Mouse (Mus musculus) retina, embryonic 14.5 days (tissue): ENCODE measurements at regions not wholly inside any gene's neighbourhood (a gene's known extent, or its start where the extent isn't known, plus 50 kb on each side); places are given as distances from the start of the nearest gene placed in this dataset.
A peak's percentile ranks its signal among the peaks of the same experiment; 100 is the strongest.

Experiments
- DNase-seq: peaks from one replicate; pipeline ENCODE4 v3.0.0-alpha.2; 2015; ENCODE audit warnings: low spot score

DNA sequence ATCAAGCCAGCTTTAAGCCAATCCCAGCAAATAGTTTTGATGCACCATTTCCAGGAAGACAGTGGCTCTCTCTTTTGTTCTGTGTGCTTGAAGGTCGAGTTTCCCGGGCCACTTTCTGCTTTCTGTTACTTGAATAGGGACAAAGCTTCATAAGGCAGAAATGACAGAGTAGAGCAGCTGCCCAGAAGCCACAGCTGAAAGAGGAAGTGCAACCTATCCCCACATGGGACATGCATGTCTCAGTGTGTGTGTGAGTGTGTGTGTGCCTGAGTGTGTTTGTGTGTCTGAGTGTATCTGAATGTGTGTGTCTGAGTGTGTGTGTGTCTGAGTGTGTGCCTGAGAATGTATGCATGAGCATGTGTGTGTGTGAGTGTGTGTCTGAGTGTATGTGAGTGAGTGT, 120.2 kb upstream of the Rreb1 start:
- no peak for DNase-seq

- no peak for DNase-seq
Observed at GRCm38 (mm10) chr13:37658519-37658918, 119.7 kb upstream of the Rreb1 start.

GRCm38 (mm10) chr13:37660083-37660482, 118.1 kb upstream of the Rreb1 start:
- DNase-seq: no peak

GRCm38 (mm10) chr13:37660668-37661067, 117.5 kb upstream of the Rreb1 start:
- DNase-seq: no peak

DNA sequence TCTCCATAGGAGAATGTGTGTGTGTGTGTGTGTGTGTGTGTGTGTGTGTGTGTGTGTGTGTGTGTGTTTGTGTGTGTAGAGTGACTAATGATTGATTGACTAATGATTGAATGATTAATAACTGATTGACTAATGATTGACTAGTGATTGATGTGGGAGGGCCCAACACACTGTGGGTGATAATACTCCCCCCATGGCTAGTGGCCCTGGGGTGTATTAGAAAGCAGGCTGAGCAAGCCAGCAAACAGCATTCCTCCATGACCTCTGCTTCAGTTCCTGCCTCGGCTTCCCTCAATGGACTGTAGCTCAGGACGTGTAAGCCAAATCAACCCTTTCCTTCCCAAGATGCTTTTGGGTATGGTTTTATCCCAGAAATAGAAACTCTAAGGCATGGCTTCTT, 114.1 kb upstream of the Rreb1 start:
- DNase-seq: no peak

- no peak for DNase-seq
Observed at GRCm38 (mm10) chr13:37666207-37667003, 111.8 kb upstream of the Rreb1 start.

GRCm38 (mm10) chr13:37667386-37667785, 110.8 kb upstream of the Rreb1 start:
- no peak for DNase-seq

DNA sequence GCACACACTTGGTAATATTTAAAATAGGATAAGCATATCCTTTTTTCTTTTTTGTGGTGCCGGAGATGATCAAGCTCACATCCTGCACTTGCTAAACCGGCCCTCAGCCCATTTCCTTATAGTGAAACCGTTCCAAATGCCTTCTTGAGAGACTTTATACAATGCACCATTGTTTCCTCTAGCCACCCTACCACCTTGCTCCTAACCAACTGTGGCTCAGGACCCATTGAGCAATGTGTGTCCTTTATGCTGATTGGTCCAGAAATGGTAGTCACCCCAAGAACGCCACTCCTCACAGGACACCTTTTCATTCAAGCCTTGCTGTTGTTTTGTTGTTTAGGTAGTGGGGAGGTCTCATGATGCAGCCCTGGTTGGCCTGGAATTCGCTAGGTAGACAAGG, 110.3 kb upstream of the Rreb1 start:
- no peak for DNase-seq

DNA sequence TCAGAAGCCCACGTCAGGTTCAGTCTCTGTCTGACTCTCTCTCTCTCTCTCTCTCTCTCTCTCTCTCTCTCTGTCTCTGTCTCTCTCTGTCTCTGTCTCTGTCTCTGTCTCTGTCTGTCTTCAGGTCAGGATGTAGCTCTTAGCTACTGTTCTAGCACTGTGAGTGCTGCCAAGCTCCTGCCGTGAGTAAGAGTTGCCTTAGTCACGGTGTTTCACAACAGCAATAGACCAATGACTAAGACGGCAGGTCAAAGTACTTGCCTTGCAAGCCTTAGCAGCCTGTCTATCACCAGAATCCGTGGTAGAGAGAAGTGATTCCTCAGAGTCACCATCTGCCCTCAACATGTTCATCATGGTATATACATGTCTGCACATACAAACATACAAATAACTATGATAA, 107.1 kb upstream of the Rreb1 start:
- no peak for DNase-seq

DNA sequence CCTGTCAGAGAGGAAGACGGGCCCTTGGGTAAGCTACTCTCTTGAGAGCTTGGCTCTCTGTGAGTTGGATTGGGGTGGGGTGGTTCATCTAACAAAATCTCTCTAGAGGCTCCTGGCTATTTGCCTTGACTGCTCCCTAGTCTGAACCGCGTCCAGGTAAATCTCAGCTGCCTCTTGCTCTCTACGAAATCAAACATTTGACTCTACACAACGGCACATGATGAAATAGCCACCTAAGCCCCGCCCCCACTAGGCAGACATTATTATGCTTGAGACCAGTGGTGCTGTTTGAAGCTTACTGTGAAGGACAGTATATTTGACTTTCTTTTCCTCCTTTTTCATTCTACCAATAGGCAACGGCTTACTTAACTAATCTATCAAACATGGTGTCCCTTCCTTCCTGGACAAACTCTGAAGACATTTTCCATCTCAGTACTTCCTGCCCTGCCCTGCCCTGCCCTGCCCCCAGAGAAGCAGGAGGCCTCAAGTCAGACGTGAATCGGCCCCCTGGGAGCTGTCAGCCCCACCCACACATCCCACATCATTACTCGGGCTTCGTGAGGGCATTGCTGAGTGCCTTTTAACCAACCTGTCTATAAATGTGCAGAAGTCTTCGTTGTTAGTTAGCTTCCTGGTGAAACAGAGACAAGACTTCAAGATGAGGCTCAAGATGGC, 103.4 kb upstream of the Rreb1 start:
- no peak for DNase-seq

- no peak for DNase-seq
Observed at GRCm38 (mm10) chr13:37675718-37676117, 102.5 kb upstream of the Rreb1 start.

GRCm38 (mm10) chr13:37676912-37677311, 101.3 kb upstream of the Rreb1 start:
- no peak for DNase-seq

- DNase-seq: no peak
Observed at GRCm38 (mm10) chr13:37678251-37678650, 99.9 kb upstream of the Rreb1 start.

GRCm38 (mm10) chr13:37678772-37679171, 99.4 kb upstream of the Rreb1 start:
- DNase-seq: no peak

GRCm38 (mm10) chr13:37680837-37681619, 97.2 kb upstream of the Rreb1 start:
- DNase-seq: peak; percentile 46

GRCm38 (mm10) chr13:37683045-37683679, 95.0 kb upstream of the Rreb1 start:
- no peak for DNase-seq

DNA sequence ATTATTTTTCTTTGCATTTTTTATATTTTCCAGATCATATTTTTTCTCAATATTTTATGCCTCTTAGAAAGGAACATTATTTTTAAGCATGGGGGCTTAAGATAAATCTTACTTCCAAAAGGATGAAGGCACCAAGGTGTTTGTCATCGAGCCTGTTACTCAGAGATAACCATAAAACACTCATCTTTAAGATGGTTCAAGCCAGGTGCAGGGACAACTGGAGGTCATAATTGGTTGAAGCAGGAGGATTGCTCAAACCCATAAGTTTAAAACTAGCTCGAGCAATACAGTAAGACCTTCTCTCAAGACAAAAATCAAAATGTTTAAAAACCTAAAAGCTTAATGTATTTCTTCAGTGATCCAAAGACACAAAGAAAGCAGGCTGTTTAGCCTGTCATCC, 92.6 kb upstream of the Rreb1 start:
- DNase-seq: no peak

DNA sequence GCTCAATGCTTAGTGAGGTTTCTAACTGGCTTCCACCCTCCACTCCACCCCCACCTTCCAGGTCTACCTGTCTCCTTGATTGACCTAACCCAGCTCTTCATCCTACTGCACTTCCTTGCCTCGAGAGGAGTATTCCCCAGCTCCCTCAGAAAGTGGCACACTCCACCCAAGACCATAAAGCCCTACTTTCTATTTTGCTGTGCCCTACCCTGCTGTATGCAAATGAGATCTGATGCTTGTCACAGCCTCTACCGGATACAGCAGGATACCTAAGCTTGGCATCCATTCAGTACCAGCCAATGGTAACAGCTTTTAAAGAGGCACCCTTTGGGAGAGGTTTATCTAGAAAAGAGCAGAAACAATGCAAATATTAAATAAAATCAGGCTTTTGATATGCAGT, 92.1 kb upstream of the Rreb1 start:
- no peak for DNase-seq

DNA sequence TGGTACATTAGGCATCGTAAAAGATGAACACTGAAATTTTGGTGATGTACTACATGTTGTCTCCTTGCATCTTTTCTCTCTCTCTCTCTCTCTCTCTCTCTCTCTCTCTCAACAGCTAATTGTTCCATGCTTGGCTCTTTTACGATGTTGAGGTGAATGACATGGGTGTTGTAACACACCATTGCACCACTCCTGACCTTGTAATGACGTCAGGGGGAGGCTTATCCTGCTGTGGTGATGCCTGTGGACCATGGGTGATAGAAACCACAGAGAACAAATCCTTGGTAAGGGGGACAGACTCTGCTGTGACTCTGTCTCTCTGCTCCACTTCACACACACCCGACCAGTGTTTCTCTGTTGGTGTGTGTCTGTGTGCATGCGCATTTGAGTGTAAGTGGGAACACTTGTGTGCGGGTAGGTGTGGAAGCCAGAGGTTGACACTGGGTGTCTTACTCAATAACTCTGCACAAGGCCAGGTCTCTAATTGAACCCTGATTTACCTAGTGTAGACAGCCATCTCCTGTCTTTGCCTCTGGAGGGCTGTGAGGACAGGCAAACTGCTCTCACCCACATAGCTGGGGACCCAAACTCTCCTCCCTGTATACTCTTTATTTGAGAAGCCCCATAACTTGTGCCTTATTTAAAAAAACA, 88.9 kb upstream of the Rreb1 start:
- no peak for DNase-seq

DNA sequence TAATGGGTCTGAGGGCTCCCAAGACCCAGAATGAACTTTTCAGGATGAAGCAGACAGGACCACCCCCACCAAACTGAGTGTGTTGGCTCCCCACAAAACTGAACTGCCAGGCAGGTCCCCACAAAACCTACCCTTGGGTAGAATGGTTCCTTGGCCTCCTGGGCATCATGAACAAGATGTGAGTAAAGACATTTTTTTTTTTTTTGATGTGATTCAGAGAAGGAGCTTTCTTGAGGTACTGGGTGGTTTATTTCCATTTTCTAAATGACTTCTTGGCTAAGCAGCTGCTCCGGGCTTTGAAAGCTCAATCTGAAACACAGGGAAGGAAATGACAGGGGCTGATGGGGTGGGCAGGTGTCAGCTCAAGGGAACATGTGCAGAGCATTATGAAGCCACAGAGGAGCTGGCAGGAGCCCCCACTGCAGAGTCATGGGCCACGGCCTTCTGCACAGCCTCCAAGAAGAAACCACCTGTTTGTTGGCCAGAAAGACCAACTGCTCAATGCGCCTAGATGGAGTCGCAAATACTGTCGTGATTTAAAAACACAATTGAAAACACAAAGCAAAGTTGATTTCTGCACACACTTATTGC, 86.2 kb upstream of the Rreb1 start:
- no peak for DNase-seq

- DNase-seq: no peak
Observed at GRCm38 (mm10) chr13:37693617-37694016, 84.6 kb upstream of the Rreb1 start.

GRCm38 (mm10) chr13:37704475-37704874, 73.7 kb upstream of the Rreb1 start:
- DNase-seq: no peak
